Mouse (Mus musculus): ENCODE results near the gene B430306N03Rik. TPM values are rescaled to one million over a fixed set of nuclear protein-coding genes. Genes with fewer than 3 reads are reported as not detected.

Gene B430306N03Rik
- total RNA-seq, 2 experiments from 2014 or later, result 0.13 to 0.42 TPM

DNA sequence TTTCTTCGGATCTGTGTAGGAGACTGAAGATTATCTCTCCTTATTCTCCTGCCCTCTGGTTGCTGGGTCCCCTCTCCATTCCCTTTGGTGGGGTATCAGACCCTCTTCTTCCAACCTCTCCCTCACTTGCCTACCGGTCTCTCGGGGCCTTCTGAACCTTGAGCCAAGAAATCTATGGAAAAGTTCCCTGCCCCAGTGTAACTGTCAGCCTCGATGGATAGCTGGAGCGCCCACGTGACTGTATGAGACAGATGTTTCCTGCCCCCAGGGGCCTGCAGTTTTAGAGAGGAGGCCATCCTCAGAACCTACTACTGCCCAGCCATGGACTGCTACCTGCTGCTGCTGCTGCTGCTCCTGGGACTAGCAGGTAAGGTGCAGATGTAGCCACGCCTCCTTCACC lies 43.7 kb downstream of the B430306N03Rik start, which contains the start of gene Treml1:
Gene Treml1 (plus strand): TSS at position 301 of the 400 bp plus-strand sequence.
- no peak for DNase-seq (ENCODE audit: low spot score in 2 of 2)

GRCm38 (mm10) chr17:48360462-48360861 lies 44.5 kb downstream of the B430306N03Rik start:
- DNase-seq (ENCODE audit: low spot score in 2 of 2), result no peak

GRCm38 (mm10) chr17:48362346-48362745 lies 46.4 kb downstream of the B430306N03Rik start:
- DNase-seq (ENCODE audit: low spot score in 2 of 2), result no peak

GRCm38 (mm10) chr17:48362966-48363365 lies 47.0 kb downstream of the B430306N03Rik start:
- no peak for DNase-seq (ENCODE audit: low spot score in 2 of 2)

DNA sequence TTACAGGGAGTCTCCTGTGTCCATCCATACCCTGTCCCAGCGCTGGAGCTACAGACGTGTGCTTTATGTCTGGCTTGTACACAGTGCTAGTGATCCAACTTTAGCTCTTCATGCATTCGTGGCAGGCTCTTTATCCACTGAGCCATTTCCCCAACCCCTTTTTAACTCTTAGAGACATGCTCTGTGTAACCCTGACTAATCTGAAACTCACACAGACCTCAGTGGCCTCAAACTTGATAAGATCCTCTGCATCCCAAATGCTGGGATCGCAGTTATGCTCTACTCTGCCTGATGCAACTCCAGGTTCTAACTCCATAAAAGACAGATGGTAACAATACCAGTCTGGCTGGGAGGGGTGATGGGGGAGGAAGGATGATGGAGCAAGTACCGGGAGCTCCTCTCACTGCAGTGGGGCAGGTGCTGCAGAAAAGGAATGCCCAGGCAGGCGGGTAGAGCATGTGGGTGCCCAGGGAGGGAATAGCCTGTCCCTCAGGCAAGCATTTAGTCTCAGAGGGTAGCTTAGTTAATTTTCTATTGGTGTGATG lies 47.6 kb downstream of the B430306N03Rik start:
- no peak for DNase-seq (ENCODE audit: low spot score in 2 of 2)

- DNase-seq (ENCODE audit: low spot score in 2 of 2), result no peak
Measured at GRCm38 (mm10) chr17:48365511-48366155, 49.7 kb downstream of the B430306N03Rik start.

DNA sequence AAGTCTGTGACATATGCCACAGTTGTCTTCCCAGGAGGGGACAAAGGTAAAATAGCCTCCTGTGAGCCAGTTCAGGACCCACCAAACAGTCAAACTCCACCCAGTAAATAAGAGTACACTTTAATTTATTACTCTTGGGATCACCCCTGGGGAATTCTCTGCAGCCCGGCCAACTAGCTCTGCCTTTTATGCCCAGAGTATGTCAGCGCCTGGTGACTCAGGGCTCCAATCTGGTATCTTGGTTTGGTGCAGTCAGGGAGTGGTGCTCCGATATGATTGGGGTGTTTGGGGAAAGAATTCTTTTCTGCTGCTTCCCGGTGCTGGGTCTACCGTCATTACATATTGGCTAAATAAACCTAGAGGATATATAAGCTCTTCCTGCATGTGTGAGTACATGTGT lies 50.9 kb downstream of the B430306N03Rik start:
- DNase-seq (ENCODE audit: low spot score in 2 of 2), result no peak

DNA sequence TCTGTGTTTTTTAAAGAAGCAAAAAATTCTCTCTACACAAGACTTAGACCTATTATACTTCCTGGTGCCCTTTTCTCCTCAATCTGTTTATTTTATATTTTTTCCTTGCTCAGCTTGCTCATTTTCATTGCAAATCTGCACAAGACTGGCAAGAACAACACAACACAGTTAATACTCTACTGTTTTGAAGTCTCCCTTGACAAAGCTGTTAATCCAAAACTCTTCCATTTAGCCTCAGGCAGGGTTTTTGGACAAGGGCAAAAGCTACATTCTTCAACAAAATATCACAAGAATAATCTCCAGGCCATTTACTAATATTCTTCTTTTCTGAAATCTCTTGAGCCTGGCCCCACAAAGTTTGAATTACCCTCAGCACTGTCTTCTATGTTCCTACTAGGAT lies 55.7 kb downstream of the B430306N03Rik start:
- DNase-seq (ENCODE audit: low spot score in 2 of 2), result no peak

DNA sequence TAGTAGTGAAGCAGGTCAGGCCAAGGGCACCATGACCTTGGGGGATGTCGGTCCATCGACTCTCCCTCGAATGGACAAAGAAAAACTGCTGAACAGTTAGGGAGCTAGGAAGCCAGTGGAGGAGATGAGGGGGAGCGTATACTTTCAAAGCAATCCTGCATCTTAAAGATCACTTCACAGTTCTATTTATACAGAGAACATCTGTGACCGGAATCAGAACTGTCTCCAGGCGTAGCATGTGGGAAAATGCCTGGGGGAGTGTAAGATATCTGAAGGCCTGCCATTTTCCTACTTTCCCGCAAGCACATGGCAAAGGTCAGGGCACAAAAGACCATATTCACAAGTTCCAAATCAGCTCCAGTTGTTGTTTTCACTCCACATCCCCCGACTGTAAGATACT lies 57.0 kb downstream of the B430306N03Rik start:
- DNase-seq (ENCODE audit: low spot score in 2 of 2), result no peak

GRCm38 (mm10) chr17:48376102-48376501 lies 60.2 kb downstream of the B430306N03Rik start:
- DNase-seq (ENCODE audit: low spot score in 2 of 2), result no peak

Other genes with a start within 250 kb of the B430306N03Rik start
- not detected for gene 1700067P10Rik, start 226.8 kb upstream of the B430306N03Rik start, total RNA-seq (2021)
- gene 9830107B12Rik, start 169.9 kb upstream of the B430306N03Rik start, total RNA-seq (2021), result not detected
- gene A530064D06Rik, start 148.9 kb upstream of the B430306N03Rik start, total RNA-seq (2021), result under 1 TPM in 1 of 2 experiments, not detected in 1; 0.26 TPM
- under 1 TPM in 1 of 2 experiments, not detected in 1; 0.20 TPM for gene Trem1, start 83.4 kb upstream of the B430306N03Rik start, total RNA-seq (2021)
- under 1 TPM in 1 of 2 experiments, not detected in 1; 0.93 TPM for gene Trem3, start 68.4 kb upstream of the B430306N03Rik start, total RNA-seq (2021)
- gene Treml4, start 51.8 kb upstream of the B430306N03Rik start, total RNA-seq (2021), result 1 to 10 TPM in 1 of 2 experiments, under 1 TPM in 1; 0.46 to 1.6 TPM
- under 1 TPM; 0.46 to 0.48 TPM for gene Treml2, start 16.6 kb upstream of the B430306N03Rik start, total RNA-seq (2021)
- 10 to 100 TPM in 1 of 2 experiments, 1 to 10 TPM in 1; 5.1 to 15.2 TPM for gene Trem2, start 30.3 kb downstream of the B430306N03Rik start, total RNA-seq (2021)
- gene Treml1, start 43.8 kb downstream of the B430306N03Rik start, total RNA-seq (2021), result under 1 TPM in 1 of 2 experiments, not detected in 1; 0.42 TPM
- 10 to 100 TPM; 35.5 to 36.5 TPM for gene Nfya, start 93.8 kb downstream of the B430306N03Rik start, total RNA-seq (2021)
- gene Oard1, start 93.9 kb downstream of the B430306N03Rik start, total RNA-seq (2021), result 10 to 100 TPM; 17.5 to 19.5 TPM
- 1 to 10 TPM; 1.5 to 2.0 TPM for gene Apobec2, start 116.8 kb downstream of the B430306N03Rik start, total RNA-seq (2021)
- gene Tspo2, start 135.4 kb downstream of the B430306N03Rik start, total RNA-seq (2021), result not detected
- under 1 TPM in 1 of 2 experiments, not detected in 1; 0.19 TPM for gene Unc5cl, start 138.8 kb downstream of the B430306N03Rik start, total RNA-seq (2021)